Mouse (Mus musculus): Measurements from ENCODE around the gene 1700007K13Rik. TPM values are rescaled to one million over a fixed set of nuclear protein-coding genes. Genes with fewer than 3 reads are reported as not detected.
A peak's percentile ranks its signal among the peaks of the same experiment; 100 is the strongest.

Gene 1700007K13Rik
- polyA plus RNA-seq, 2 experiments, result not detected

DNA sequence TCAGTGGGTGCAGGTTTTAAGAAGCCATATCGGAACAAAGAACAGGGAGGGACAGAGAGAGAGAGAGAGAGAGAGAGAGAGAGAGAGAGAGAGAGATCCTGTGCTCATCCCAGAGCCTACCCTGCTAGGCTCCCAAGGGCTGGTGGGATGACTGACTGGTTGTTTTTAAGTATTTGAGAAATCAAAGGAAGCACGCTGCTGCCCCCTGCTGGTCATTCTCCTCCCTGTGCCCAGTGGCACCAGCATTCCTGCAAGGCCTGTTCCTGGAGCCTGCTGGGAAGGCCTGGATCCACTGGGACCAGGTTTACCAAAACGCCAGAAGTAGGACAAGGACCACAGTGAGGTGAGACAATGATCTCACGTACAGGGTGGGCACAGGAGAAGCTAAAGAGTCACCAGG, 46.2 kb downstream of the 1700007K13Rik start:
- WGBS (ENCODE audit: insufficient replicate concordance), result 15% methylated on average over 4 of the region's 4 CpGs
- no peak overlapping the region for H3K9ac ChIP-seq (replicated peaks)
- no peaks in the 10 kb centered on the region for H3K36me3 ChIP-seq (replicated peaks; ENCODE audit: control insufficient read depth, insufficient read depth, low read depth)
- TF ChIP-seq CTCF (IDR thresholded peaks at IDR 0.05; ENCODE audit: low read depth) (peak; percentile 92), EP300 (IDR thresholded peaks at IDR 0.05; ENCODE audit: low read depth) (no peak)
- peaks cover 0 to 4% of the 10 kb centered on the region in 2 experiments; a peak in 1 of 4 replicates for H3K4me1 ChIP-seq (replicated peaks; ENCODE audit: control insufficient read depth in 2 of 2, insufficient read depth in 2 of 2, low read length in 1 of 2)
- H3K27me3 ChIP-seq (ENCODE audit: control insufficient read depth, insufficient read depth, low read length), result no peaks in the 10 kb centered on the region
- H3K4me3 ChIP-seq (ENCODE audit: insufficient read depth in 1 of 2, low read depth in 2 of 2, low read length in 2 of 2), result no peak overlapping the region
- H3K9me3 ChIP-seq (ENCODE audit: control insufficient read depth, low read length), result no peaks in the 10 kb centered on the region
- ATAC-seq (ENCODE audit: insufficient read depth), result no peak
- no peak overlapping the region for H3K27ac ChIP-seq
- DNase-seq (ENCODE audit: low read depth in 3 of 3, low spot score in 3 of 3), result peak; percentile 28 to 43 (median 39)
- no peak overlapping the region for H3K4me2 ChIP-seq (ENCODE audit: low read depth)

DNA sequence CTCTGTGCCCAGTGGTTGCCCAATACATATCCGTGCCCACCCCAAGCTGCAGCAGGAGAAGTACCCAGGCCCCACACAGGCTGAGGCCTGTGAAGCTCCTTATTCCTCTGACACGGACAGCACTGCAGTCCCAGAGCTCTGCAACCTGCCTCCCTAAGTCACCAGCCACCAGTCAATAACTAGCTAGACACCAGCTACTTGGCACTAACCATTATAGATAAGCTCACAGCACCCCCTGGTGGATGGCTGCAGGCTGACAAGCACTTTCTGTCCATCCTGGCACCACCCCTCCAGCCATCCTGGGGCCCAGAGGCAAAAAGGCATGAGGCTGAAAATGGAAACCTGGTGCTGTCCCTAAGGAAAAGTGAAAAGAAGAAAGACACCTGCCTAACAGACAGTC, 48.1 kb downstream of the 1700007K13Rik start:
- Histone ChIP-seq H3K4me3 (ENCODE audit: insufficient read depth in 1 of 2, low read depth in 2 of 2, low read length in 2 of 2) (no peak overlapping the region), H3K4me2 (ENCODE audit: low read depth) (no peak overlapping the region), H3K9ac (replicated peaks) (no peak overlapping the region), H3K4me1 (replicated peaks; ENCODE audit: control insufficient read depth in 2 of 2, insufficient read depth in 2 of 2, low read length in 1 of 2) (peaks cover 0 to 2% of the 10 kb centered on the region in 2 experiments; a peak in 1 of 4 replicates), H3K9me3 (ENCODE audit: control insufficient read depth, low read length) (no peaks in the 10 kb centered on the region), H3K36me3 (replicated peaks; ENCODE audit: control insufficient read depth, insufficient read depth, low read depth) (no peaks in the 10 kb centered on the region), H3K27me3 (ENCODE audit: control insufficient read depth, insufficient read depth, low read length) (no peaks in the 10 kb centered on the region), H3K27ac (no peak overlapping the region)
- TF ChIP-seq CTCF (IDR thresholded peaks at IDR 0.05; ENCODE audit: low read depth) (peak; percentile 90), EP300 (IDR thresholded peaks at IDR 0.05; ENCODE audit: low read depth) (no peak)
- 37% methylated on average over 2 of the region's 2 CpGs for WGBS (ENCODE audit: insufficient replicate concordance)
- no peak for ATAC-seq (ENCODE audit: insufficient read depth)
- peak; percentile 41 to 44 (median 43) for DNase-seq (ENCODE audit: low read depth in 3 of 3, low spot score in 3 of 3)

DNA sequence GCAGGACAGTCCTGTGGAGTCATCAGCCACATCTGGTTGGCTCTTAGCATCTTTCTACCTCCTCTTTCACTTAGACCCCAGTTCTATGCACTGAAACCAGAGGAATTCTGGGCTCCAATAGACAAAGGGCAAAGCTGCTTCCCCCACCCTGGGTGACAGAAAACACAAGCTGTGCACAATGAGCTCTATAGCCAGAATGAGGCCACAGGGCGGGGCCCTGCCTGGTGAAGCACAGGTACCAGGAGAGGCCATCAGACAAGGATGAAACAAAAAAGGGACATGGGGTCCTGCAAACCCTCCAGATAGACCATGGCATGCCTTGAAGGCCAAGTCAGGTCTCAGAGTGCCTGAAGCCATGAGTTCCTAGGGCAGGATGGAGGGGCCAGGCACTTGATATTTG, 49.6 kb downstream of the 1700007K13Rik start:
- Histone ChIP-seq H3K27ac (no peak overlapping the region), H3K36me3 (replicated peaks; ENCODE audit: control insufficient read depth, insufficient read depth, low read depth) (no peaks in the 10 kb centered on the region), H3K4me2 (ENCODE audit: low read depth) (no peak overlapping the region)

DNA sequence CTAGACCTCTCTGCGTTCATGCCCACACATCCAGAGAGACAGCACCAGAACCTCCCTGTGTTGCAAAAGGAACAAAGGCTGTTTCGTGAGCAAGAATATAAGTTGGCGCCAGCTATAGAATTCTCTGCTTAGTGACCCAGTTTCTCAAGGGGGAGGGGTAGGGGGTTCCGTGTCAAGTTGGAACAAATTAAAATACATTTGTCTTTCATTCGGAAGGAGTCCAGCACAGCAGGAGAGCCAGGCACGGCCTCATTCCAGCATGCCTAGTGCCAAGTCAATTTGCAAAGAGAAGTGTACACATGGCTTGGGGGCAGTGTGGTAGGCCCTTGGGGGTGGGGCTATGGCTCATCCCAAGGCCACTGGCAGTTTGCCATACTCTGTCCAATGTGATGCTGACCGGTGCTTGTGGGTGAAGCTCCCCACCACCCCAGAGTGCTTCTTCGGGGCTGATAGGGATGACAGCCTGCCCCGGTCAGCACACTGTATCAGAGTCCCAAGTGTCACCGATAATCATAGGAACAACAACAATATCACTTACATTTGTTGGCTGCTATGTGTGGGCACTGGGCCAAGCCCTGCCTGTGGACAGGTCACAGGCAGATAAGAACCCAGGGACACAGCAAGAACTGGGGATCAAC, 50.6 kb downstream of the 1700007K13Rik start:
- no peak for DNase-seq (ENCODE audit: low read depth in 3 of 3, low spot score in 3 of 3)
- Histone ChIP-seq H3K4me2 (ENCODE audit: low read depth) (no peak overlapping the region), H3K27ac (no peak overlapping the region), H3K9ac (replicated peaks) (no peak overlapping the region), H3K27me3 (ENCODE audit: control insufficient read depth, insufficient read depth, low read length) (no peaks in the 10 kb centered on the region), H3K4me3 (ENCODE audit: insufficient read depth in 1 of 2, low read depth in 2 of 2, low read length in 2 of 2) (no peak overlapping the region), H3K9me3 (ENCODE audit: control insufficient read depth, low read length) (no peaks in the 10 kb centered on the region), H3K4me1 (replicated peaks; ENCODE audit: control insufficient read depth in 2 of 2, insufficient read depth in 2 of 2, low read length in 1 of 2) (peaks cover 0 to 2% of the 10 kb centered on the region in 2 experiments; a peak in 1 of 4 replicates), H3K36me3 (replicated peaks; ENCODE audit: control insufficient read depth, insufficient read depth, low read depth) (no peaks in the 10 kb centered on the region)
- no peak for ATAC-seq (ENCODE audit: insufficient read depth)
- 60% methylated on average over 10 of the region's 10 CpGs for WGBS (ENCODE audit: insufficient replicate concordance)
- TF ChIP-seq CTCF (IDR thresholded peaks at IDR 0.05; ENCODE audit: low read depth), result no peak
- TF ChIP-seq EP300 (IDR thresholded peaks at IDR 0.05; ENCODE audit: low read depth), result no peak

More for the DNA sequence above, 49.6 kb downstream of the 1700007K13Rik start:
- DNase-seq (ENCODE audit: low read depth in 3 of 3, low spot score in 3 of 3) (no peak), ATAC-seq (ENCODE audit: insufficient read depth) (no peak)
- Histone ChIP-seq H3K4me3 (ENCODE audit: insufficient read depth in 1 of 2, low read depth in 2 of 2, low read length in 2 of 2) (no peak overlapping the region), H3K27me3 (ENCODE audit: control insufficient read depth, insufficient read depth, low read length) (no peaks in the 10 kb centered on the region), H3K9ac (replicated peaks) (no peak overlapping the region), H3K9me3 (ENCODE audit: control insufficient read depth, low read length) (no peaks in the 10 kb centered on the region), H3K4me1 (replicated peaks; ENCODE audit: control insufficient read depth in 2 of 2, insufficient read depth in 2 of 2, low read length in 1 of 2) (peaks cover 0 to 2% of the 10 kb centered on the region in 2 experiments; a peak in 1 of 4 replicates)
- 50% methylated on average over 1 of the region's 1 CpGs for WGBS (ENCODE audit: insufficient replicate concordance)
- TF ChIP-seq EP300 (IDR thresholded peaks at IDR 0.05; ENCODE audit: low read depth), result no peak
- TF ChIP-seq CTCF (IDR thresholded peaks at IDR 0.05; ENCODE audit: low read depth), result no peak

DNA sequence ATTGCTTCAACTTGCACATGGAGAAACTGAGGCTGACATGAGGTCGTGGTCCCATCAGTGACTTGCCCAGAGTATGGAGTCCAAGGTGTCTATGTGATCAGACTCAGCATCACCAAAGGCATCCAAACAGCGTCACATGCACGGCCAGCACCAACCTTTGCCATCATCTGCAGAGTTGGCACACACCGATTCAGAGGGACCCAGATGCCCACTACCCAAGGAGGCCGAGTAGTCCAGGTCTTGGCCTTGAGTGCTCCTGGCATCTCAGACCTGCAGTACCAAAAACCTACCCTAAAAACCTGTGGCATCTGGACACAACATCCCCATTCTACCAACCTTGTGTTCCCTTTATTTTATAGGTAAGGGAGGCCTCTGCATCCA, 51.4 kb downstream of the 1700007K13Rik start:
- no peaks in the 10 kb centered on the region for H3K9me3 ChIP-seq (ENCODE audit: control insufficient read depth, low read length)
- H3K27me3 ChIP-seq (ENCODE audit: control insufficient read depth, insufficient read depth, low read length), result no peaks in the 10 kb centered on the region
- ATAC-seq (ENCODE audit: insufficient read depth) (no peak), DNase-seq (ENCODE audit: low read depth in 3 of 3, low spot score in 3 of 3) (no peak)
- no peak overlapping the region for H3K4me3 ChIP-seq (ENCODE audit: insufficient read depth in 1 of 2, low read depth in 2 of 2, low read length in 2 of 2)
- H3K9ac ChIP-seq (replicated peaks), result no peak overlapping the region
- H3K36me3 ChIP-seq (replicated peaks; ENCODE audit: control insufficient read depth, insufficient read depth, low read depth), result no peaks in the 10 kb centered on the region
- H3K27ac ChIP-seq, result no peak overlapping the region
- no peak overlapping the region for H3K4me2 ChIP-seq (ENCODE audit: low read depth)
- WGBS (ENCODE audit: insufficient replicate concordance), result 63% methylated on average over 5 of the region's 5 CpGs
- TF ChIP-seq CTCF (IDR thresholded peaks at IDR 0.05; ENCODE audit: low read depth), result no peak
- TF ChIP-seq EP300 (IDR thresholded peaks at IDR 0.05; ENCODE audit: low read depth), result no peak
- peaks cover 0 to 2% of the 10 kb centered on the region in 2 experiments; a peak in 1 of 4 replicates for H3K4me1 ChIP-seq (replicated peaks; ENCODE audit: control insufficient read depth in 2 of 2, insufficient read depth in 2 of 2, low read length in 1 of 2)
